Mouse (Mus musculus) left cerebral cortex, postnatal 14 days (tissue): ENCODE data around the gene Zc2hc1b. TPM values are rescaled to one million over a fixed set of nuclear protein-coding genes. Genes with fewer than 3 reads are reported as not detected.

ENCODE experiments used
- DNase-seq, 2 experiments: peaks; one replicate each; pipeline ENCODE4 v3.0.0; 2021 to 2022; ENCODE audit warnings: low spot score in 2 of 2, mixed read lengths in 1 of 2
- intact Hi-C: fragments of 180-260 bp; cut with DNase I; formaldehyde crosslinking; loops from one replicate; pipeline ENCODE4 v1.15.1; 2025
- total RNA-seq, 2 experiments: library from RNA; stranded (reverse); gene quantifications; 2 replicates each; pipeline ENCODE4 v1.2.3; 2021

Zc2hc1b gene
- total RNA-seq, 2 experiments from 2014 or later: not detected

- no peak for DNase-seq
- intact Hi-C loops: no loop called here
Observed at GRCm38 (mm10) chr10:13119300-13119699, 58.5 kb downstream of the Zc2hc1b start.

DNA sequence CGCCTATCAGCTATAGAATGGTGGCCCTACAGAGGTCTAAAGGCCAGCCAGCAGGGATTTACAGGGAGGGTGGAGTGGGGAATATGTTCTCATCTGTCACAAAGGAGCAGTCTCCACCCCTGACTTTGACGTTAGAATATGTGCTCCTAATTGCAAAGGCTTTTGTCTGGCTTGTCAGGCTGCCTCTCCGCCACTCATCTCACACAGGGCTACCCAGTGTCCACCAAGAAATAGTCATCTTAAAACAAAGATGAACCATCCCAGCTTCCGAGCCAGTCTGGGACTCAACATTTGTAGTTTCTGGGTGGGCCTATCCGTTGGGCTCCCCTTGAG is 59.1 kb downstream of the Zc2hc1b start:
- DNase-seq: no peak
- intact Hi-C loops: no loop called here

- intact Hi-C loops: no loop called here
- DNase-seq: no peak
Observed at GRCm38 (mm10) chr10:13118024-13118769, 59.6 kb downstream of the Zc2hc1b start.

DNA sequence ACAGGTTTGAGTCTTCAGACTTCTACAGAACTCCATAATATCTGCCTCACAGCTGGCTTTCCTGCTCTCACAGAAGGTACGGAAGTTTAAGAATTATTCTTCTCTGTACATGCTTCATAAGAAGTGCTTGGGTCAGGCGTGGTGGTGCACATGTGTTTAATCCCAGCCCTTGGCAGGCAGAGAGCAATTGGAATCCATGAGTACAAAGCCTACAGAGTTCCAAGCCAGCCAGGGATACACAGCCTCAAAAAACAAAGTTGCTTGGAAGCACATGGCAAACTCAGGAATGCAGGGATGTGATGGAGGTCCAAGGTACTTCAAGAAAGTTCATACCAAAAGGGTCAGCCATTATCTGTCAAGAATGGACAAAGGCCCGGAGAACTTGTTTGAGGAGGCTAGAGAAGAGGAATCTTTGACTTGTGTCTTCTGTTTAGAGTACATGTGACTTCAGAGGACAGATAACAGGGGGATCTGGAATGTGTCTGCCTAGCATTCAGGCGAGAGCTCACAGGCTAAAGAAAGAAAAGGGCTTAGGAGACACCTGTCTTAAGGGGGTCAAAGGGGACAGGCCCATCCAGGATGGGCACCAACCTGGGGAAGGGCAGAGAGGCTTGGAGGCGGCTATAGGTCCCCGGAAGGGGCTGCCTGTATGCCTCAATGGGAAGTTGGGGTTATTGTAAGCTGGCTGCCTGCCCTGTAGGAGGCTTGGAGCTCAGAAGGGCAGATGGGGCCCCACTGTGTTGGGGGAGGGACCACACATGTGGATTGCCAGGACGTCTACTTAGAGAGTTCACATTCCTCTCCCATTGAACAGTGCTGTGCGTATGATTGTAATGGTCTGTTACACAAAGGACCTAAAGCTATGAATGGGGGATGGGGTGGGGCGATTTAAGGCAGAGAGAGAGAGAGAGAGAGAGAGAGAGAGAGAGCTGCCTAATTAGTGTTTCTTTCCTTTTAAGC is 60.8 kb downstream of the Zc2hc1b start:
- intact Hi-C loops: no loop called here
- DNase-seq: no peak

DNA sequence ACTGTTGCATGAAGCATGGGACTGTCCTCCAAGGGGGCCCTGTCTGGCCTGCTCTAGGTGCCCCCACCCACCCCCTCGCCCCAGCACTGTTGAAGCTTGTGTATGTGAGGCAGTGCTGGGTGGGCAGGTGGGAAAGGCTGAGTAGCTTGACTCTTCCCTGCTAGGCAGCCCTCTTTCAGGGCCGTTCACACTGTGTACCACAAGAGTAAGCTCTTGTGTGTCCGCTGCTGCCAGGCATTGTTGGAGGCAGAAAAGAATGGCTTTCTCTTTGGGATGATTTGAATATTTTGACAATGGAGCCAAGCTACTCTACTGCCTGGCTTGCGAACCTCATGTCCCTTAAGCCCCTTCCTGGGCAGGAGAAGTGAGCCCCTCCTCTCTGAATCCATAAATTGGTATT is 62.8 kb downstream of the Zc2hc1b start:
- intact Hi-C loops: no loop called here
- no peak for DNase-seq

- no peak for DNase-seq
- intact Hi-C loops: no loop called here
Observed at GRCm38 (mm10) chr10:13113641-13114040, 64.2 kb downstream of the Zc2hc1b start.

DNA sequence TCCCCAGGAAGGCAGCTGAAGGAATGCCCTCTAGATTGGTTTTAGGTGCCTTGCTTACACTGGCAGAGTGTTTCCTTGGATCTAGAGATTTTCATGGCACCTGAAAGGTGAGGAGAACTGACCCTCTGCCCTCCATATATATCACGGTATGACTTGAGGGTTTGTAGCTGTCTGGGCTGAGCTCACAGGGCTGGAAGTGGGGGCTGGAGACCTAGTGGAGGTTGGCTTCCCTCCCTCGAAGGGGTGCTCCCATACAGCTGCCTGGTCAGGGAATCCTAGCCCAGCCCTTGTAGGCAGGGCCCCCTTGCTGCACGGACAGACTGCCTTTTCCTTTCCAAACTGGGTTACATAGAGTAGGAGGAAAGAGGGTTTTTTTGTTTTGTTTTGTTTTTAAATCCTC is 65.0 kb downstream of the Zc2hc1b start:
- intact Hi-C loops: no loop called here
- DNase-seq: no peak

- DNase-seq: no peak
- intact Hi-C loops: no loop called here
Observed at GRCm38 (mm10) chr10:13109781-13110180, 68.0 kb downstream of the Zc2hc1b start.

DNA sequence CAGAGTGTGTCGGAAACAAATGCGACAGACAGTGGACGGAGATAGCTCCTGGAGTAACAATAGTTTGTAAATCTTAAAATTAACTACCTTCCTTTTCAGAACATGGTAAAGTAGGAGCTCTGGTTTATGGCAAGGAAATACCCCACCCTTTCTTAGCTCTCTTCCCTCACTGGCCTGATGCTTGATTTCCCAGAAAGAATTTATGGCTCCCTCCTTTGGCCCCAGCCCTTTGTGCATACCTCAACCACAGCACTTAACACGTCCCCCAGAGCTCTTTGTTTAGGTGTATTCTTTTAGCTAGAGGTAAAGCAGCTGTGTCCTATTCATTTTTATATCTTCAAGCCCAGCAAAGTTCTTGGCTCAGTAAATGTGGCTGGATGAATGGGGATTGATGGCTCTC is 69.0 kb downstream of the Zc2hc1b start:
- intact Hi-C loops: no loop called here
- no peak for DNase-seq

- DNase-seq: no peak
- intact Hi-C loops: no loop called here
Observed at GRCm38 (mm10) chr10:13108021-13108548, 69.7 kb downstream of the Zc2hc1b start.

GRCm38 (mm10) chr10:13106909-13107624 is 70.8 kb downstream of the Zc2hc1b start:
- DNase-seq: no peak
- intact Hi-C loops: no loop called here

GRCm38 (mm10) chr10:13103838-13104237 is 74.0 kb downstream of the Zc2hc1b start:
- intact Hi-C loops: no loop called here

DNA sequence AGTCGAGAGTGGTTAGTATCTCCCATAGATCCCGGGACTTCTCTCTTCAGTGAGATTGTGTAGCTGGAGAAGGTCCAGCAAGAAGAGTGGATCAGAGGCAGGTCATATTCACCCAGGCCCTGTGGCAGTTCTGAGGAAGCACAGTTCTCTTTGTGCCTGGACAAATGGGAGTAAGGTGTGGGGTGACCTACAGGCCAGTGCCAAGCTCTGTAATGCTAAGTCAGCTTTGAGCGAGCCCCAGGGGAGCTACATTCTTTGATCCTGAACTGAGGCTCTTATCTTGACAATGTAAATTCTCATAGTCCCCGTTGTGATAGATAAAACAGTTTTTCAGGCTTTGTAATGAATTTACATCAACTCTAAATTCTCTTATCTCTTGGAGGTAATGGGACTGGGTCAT is 75.5 kb downstream of the Zc2hc1b start:
- intact Hi-C loops: no loop called here

More at GRCm38 (mm10) chr10:13103838-13104237, 74.0 kb downstream of the Zc2hc1b start:
- no peak for DNase-seq

DNA sequence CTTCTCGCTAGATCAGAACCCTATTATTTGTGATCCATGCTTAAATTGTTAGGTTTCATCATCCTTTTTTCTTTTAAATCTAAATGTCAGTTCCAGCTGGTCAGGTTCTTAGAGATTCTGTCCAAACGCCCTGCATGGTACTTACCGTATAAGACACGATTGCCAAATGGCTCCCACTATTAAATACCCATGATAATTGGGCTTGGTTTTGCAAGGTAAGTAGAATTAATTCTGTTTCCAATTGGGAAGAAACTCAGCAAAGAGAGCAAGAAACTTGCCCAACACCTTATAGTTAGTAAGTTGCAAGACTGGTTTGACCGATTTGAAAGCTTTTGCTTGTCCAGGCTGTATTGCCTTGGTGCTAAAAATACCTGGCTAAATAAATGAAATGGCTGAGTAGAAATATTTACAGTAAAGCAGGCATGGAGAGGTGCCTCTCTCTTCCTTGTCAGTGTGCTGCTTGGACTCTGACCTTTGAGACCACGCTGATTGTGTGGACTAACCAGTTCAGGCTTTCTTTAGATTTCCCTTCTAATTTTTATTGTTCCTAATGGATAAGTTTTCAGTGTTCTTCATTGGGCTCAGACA is 77.7 kb downstream of the Zc2hc1b start:
- intact Hi-C loops: no loop called here
- DNase-seq: no peak

More for the DNA sequence above, 75.5 kb downstream of the Zc2hc1b start:
- DNase-seq: no peak

Other genes starting within 250 kb of the Zc2hc1b start
- gene Stx11, start 213.7 kb downstream of the Zc2hc1b start, total RNA-seq: under 1 TPM; 0.21 to 0.35 TPM
- gene Sf3b5, start 172.7 kb downstream of the Zc2hc1b start, total RNA-seq: 1 to 10 TPM; 8.2 to 8.9 TPM
- gene Plagl1, start 117.5 kb downstream of the Zc2hc1b start, total RNA-seq: 10 to 100 TPM; 14.6 to 25.2 TPM
- gene Ltv1, start 15.1 kb upstream of the Zc2hc1b start, total RNA-seq: 10 to 100 TPM; 17.9 to 25.7 TPM